Mouse (Mus musculus) heart, adult 8-10 months (tissue): ENCODE results near the gene Tbkbp1. TPM values are rescaled to one million over a fixed set of nuclear protein-coding genes. Genes with fewer than 3 reads are reported as not detected.

Source experiments
- DNase-seq: peaks from one replicate; pipeline ENCODE4 v3.0.0; 2022; ENCODE audit warnings: low spot score
- total RNA-seq, 4 experiments: library from RNA; stranded (reverse); gene quantifications; 2 replicates each; pipeline ENCODE4 v1.2.4; 2022

Tbkbp1 gene
- total RNA-seq, 4 experiments from 2014 or later: 12.2 to 14.9 (median 13.9) TPM

GRCm38 (mm10) chr11:97156999-97157398 is 5.7 kb upstream of the Tbkbp1 start:
- no peak for DNase-seq

- no peak for DNase-seq
Measured at GRCm38 (mm10) chr11:97152662-97153287, 1.5 kb upstream of the Tbkbp1 start.

DNA sequence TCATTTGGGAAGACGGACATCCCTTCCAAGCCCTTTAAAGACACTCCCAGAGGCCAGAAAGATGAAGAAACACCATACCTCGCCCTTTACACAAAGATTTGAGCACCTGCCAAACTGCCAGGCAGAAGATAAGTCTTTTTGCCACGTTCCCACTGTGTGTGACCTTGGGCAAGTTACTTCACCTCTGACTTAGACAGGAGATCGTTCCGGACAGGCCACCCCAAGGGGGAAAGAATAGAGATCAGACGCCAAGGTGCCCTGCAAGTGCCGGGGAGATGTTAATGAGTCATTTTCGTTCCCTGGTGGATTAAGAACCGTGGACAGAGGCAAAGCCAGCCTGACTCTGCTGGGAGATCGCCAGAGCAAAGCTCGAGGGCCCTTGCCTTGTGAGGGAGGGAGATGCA is 730 bp upstream of the Tbkbp1 start:
- DNase-seq: peak; percentile 40

GRCm38 (mm10) chr11:97150411-97151330 is 624 bp downstream of the Tbkbp1 start:
- DNase-seq: peak; percentile 51

DNA sequence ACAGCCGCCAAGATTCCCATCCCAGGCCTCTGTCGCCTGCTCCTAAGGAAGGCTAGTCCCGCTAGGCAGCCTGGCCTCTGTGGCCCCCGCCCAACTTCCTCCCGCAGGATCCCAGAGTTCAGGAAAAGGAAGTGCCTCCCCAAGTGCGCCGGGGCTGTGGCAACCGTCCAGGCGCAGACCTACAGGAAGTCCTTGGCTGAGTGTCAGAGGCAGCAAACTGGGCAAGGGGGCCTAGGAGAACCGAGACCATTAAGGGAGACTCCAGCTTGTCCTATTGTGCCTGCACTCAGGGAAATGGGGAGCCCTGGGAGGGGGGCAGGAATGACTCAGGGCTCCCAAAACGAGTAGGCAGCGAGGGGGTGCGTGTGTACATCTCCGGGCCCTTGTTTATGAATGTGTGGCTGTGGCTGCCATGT is 1.3 kb downstream of the Tbkbp1 start:
- DNase-seq: peak; percentile 91

GRCm38 (mm10) chr11:97149026-97149425 is 2.3 kb downstream of the Tbkbp1 start:
- DNase-seq: no peak

- peak; percentile 14 for DNase-seq
Measured at GRCm38 (mm10) chr11:97148591-97148990, 2.7 kb downstream of the Tbkbp1 start.

DNA sequence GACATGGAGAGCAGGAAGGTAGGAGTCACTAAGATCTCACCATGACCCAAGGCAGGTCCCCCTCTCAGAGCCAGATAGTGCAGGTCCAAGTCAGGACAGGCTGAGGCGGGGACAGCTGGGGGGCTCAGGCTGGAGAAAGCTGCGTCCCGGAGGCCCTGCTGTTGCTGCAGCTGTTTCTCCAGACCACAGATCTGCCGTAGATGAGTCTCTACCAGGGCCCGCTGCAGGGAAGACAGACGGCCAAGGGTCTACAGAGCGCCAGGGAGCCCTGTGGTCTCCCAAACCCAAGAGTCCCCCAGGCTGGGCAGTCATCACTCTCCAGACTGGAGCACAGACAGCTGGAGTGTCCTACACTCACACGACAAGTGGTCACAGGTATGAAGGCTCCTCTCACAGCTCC is 4.0 kb downstream of the Tbkbp1 start:
- DNase-seq: no peak

DNA sequence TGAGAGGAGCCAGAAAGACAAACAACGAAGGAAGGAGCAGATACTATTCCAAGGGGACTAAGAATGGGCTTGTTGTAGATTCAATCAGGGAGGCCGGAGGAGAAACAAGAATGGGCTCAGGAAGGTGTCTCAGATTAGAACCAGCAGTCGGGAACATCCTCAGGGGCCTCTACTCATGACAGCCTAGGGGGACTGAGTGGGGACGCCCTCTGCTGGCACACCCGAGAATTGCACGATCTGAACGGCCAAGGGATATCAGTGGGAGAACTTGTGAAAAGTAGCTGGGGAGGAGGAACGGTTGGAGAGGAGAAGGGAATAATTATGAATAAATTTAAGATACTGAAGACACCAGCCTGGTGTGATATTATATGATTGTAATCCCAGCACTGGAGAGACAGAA is 4.6 kb downstream of the Tbkbp1 start:
- DNase-seq: peak; percentile 70

GRCm38 (mm10) chr11:97145951-97146350 is 5.3 kb downstream of the Tbkbp1 start:
- DNase-seq: no peak

- DNase-seq: no peak
Measured at GRCm38 (mm10) chr11:97145320-97145719, 6.0 kb downstream of the Tbkbp1 start.

GRCm38 (mm10) chr11:97143196-97143900 is 7.9 kb downstream of the Tbkbp1 start:
- DNase-seq: no peak

DNA sequence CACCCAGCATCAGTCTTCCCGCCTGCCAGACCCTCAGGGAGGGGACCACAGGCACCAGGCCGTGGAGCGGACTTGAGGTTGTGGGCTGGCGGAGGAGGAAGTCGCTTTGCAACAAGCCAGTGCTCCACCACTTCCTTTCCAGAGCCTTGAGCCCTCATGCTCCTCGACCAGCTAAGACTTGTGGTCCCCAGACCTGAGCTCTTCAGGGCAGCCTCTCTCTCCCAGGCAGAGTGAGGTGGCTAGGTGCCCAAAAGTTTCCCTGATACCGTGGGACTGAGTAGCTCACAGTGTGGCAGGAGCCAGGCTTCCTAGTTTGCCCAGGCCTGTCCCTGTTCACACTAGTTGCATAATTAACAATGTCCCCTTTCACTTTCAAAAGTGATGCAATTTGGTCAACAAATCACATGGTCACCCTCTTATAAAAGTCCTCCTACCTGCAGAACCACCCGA is 9.1 kb downstream of the Tbkbp1 start:
- peak; percentile 18 for DNase-seq

DNA sequence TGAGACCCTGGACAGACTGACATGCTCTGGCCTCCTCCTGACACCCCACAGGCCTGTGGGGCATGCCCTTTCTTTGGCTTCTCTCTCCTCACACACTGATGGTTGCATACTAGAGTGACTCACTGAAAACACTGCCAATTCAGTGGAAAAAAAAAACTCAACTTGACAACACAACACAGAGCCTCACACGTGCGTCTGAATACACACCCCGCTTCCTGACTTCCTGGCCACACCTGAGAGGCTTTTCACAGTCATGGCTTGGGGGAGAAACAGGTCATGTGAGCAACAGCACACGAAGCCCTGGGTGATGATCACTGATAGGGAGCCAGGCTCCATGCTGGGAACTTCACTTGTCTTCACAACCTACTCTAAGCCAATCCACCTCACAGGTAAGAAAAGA is 10.5 kb downstream of the Tbkbp1 start:
- no peak for DNase-seq

GRCm38 (mm10) chr11:97139256-97139655 is 12.0 kb downstream of the Tbkbp1 start:
- DNase-seq: no peak

DNA sequence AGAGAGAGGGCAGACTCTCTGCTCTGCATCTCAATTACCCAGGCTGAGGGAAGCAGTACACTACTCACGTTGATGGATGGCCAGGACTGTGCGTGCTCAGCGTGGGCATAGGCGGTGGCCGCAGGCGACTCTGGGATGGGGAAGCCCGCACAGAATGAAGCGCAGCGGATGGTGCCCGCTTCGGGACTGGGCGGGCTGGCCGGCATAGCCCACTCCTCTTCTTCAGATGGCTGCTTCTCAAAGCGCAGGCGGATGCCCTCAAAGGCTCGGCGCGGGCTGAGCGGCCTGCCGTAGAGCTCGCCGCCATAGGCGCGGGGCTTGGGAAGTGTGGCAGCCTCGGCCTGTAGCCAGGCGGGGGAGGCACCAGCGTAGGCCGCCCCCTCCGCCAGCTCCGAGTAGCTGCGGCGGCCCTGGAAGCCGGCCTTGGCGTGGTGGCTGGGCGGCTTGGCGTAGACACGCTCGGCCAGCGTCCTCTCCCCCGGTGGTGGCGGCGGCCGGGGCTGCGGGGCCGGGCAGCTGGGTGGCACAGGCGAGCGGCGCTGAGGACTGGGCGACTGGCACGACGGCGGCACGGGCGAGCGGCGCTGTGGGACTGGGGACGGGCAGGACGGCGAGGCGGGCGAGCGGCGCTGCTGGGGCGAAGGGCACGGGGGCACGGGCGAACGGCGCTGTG is 12.6 kb downstream of the Tbkbp1 start:
- no peak for DNase-seq

GRCm38 (mm10) chr11:97133270-97133669 is 18.0 kb downstream of the Tbkbp1 start:
- DNase-seq: no peak

DNA sequence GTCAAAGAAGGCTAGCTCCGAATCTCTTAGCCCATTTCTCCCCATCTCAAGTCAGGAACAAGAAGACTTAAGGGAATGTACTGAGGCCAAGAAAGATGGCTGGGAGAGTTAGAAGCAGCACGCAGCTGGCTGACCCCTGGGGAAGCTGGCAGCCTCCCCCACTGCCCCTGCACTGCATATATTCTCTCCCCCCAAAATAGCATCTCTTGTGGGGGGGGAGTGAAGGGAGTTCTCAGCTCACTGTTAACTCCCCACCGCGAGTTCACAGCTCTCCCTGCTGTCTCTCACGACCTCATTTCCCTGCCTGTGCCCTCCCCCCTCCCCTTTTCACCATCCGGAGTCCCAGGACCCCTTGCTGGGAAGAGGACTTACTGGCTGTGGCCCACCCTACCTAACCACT is 19.1 kb downstream of the Tbkbp1 start:
- no peak for DNase-seq

DNA sequence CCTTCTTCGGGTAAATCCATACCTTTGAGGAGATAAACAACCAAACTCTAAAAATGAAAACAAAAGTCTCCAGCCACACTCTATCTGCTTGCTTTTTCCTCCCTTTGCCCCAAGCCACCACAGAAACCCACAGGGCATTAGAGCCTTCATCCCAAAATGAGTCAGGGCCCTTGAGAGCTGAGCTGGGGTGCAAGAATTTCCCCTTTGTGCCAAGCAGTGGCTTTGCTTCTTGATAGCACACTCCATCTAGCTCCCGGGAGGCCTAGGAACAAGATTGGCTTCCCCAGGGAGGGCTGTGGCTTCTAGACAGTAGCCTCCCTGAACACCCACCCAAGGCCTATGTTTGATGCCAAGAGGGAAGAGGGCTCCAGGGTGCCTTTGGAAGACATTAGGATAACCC is 19.6 kb downstream of the Tbkbp1 start:
- no peak for DNase-seq

DNA sequence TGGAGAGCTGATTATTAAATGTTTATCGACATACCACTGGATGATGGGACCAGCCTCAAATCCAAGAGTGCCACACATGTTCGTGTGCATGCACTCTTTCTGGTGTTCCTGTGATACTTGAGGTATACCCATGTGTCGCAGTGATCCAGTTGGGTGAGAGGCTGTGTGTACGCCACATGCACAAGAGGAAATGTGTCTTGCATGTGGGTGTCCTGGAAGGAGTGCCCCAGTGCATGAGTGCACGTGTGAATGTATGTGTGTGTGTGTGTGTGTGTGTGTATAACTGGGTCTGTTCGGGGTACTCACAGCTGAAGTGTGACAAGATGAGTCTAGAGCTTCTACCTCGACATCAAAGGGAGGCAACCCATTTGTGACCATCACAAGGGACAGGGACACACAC is 21.0 kb downstream of the Tbkbp1 start:
- DNase-seq: no peak

DNA sequence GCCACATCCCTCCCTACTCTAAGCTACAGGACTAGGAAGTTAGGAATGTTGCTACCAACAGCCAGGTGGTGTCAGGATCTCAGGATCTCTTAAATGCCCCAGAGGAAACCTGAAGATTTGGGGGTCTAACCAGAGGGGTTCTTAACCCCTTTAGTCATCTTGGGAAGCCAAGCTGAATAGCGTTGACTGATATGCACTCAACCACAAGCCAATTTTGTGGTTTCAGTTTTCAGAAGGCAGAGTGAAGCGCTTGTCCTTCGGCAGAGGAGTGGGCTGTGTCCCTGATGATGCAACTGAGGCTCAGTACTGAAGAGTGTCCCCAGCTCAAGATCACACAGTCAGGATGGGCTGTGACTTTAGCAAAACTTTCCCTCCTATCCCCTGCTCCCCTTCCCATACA is 22.3 kb downstream of the Tbkbp1 start:
- no peak for DNase-seq
